Comparison of ENCODE assay signal across 11 mouse cellular contexts in genomic region chr5:139659307-139659706, GRCm38 (mm10).
DNase-seq lines count a peak whose midpoint lies in the region; ATAC-seq and TF ChIP-seq lines count a peak whose summit lies in the region.
"Had no signal": no experiment of that assay in that cellular context is flagged by ENCODE, and none has a peak within 500 bp of the region (broad histone marks: within the 10 kb centered on the region; RNA-seq: fewer than 3 reads in every experiment).

No protein-coding gene starts in this region.

- H3K27me3 ChIP-seq in hindbrain, embryonic 15.5 days = peaks cover 26% of the 10 kb centered on the region
- no peaks in the 10 kb centered on the region; the same call in 1 of the 2 replicates for H3K27me3 ChIP-seq in midbrain, embryonic 14.5 days (ENCODE audit: control insufficient read depth, insufficient read depth, low read length)

- no peaks in the 10 kb centered on the region for H3K9me3 ChIP-seq in hindbrain, embryonic 15.5 days
- no peaks in the 10 kb centered on the region for H3K9me3 ChIP-seq in midbrain, embryonic 14.5 days (ENCODE audit: control insufficient read depth, low read length)

- ATAC-seq in hindbrain, embryonic 15.5 days (ENCODE audit: low FRiP score, low read depth) = no peak
- 0 out of 2 replicates have a peak, but pooled peaks have one; percentile 27 for ATAC-seq in midbrain, embryonic 14.5 days (ENCODE audit: low FRiP score, low TSS enrichment)

- 0 out of 2 replicates have a peak overlapping the region, but pooled peaks have one; percentile 7 for H3K4me3 ChIP-seq in hindbrain, embryonic 15.5 days
- H3K4me3 ChIP-seq in midbrain, embryonic 14.5 days (replicated peaks; ENCODE audit: low read depth, low read length) = 0 out of 2 replicates have a peak overlapping the region, but pooled peaks have one; percentile 1
- H3K4me3 ChIP-seq: gastrocnemius, adult 2 months had no signal

- no peak for TF ChIP-seq CTCF in brain, embryonic 14.5 days (IDR thresholded peaks at IDR 0.05; ENCODE audit: borderline replicate concordance, extremely low read depth, insufficient read depth, insufficient read length)

- no peaks in the 10 kb centered on the region for H3K36me3 ChIP-seq in hindbrain, embryonic 15.5 days
- no peaks in the 10 kb centered on the region for H3K36me3 ChIP-seq in midbrain, embryonic 14.5 days (ENCODE audit: control insufficient read depth, insufficient read depth, low read length)

- 3% methylated on average over 18 of the region's 18 CpGs for WGBS in hindbrain, embryonic 15.5 days
- under 1% methylated on average over 18 of the region's 18 CpGs for WGBS in midbrain, embryonic 14.5 days

- peak overlapping the region; percentile 40 for H3K4me2 ChIP-seq in hindbrain, embryonic 15.5 days
- peak overlapping the region; percentile 38 for H3K4me2 ChIP-seq in midbrain, embryonic 14.5 days (ENCODE audit: low read length)

- no peak overlapping the region for H3K9ac ChIP-seq in hindbrain, embryonic 15.5 days
- no peak overlapping the region; the same call in 1 of the 2 replicates for H3K9ac ChIP-seq in midbrain, embryonic 14.5 days (replicated peaks; ENCODE audit: low read length)
- H3K9ac ChIP-seq: liver, embryonic 14.5 days had no signal

- peaks cover 13% of the 10 kb centered on the region for H3K4me1 ChIP-seq in hindbrain, embryonic 15.5 days (replicated peaks)
- peaks cover 9% of the 10 kb centered on the region for H3K4me1 ChIP-seq in midbrain, embryonic 14.5 days (ENCODE audit: control insufficient read depth, insufficient read depth, low read length)

- TF ChIP-seq POLR2A in brain, embryonic 14.5 days (IDR thresholded peaks at IDR 0.05; ENCODE audit: borderline replicate concordance, extremely low read depth, insufficient read depth, insufficient read length, poor library complexity, severe bottlenecking) = no peak

- no peak overlapping the region for H3K27ac ChIP-seq in hindbrain, embryonic 15.5 days (replicated peaks)
- no peak overlapping the region for H3K27ac ChIP-seq in midbrain, embryonic 14.5 days (replicated peaks; ENCODE audit: low read depth, low read length)
- H3K27ac ChIP-seq: gastrocnemius, adult 2 months; liver, embryonic 14.5 days had no signal

- DNase-seq in R1 (ENCODE audit: low read depth, low spot score) (peak; percentile 21), liver (no peak)
- DNase-seq in brain, embryonic 14.5 days (ENCODE audit: low read depth) = peak; percentile 80
- DNase-seq in midbrain, embryonic 14.5 days = peak; percentile 70
- no peak for DNase-seq in thymus, postnatal 36 days
- no peak for DNase-seq in ovary, postnatal 36 days (ENCODE audit: low spot score)
- DNase-seq in spleen, adult 12 weeks (ENCODE audit: low spot score) = no peak
- DNase-seq: gastrocnemius, adult 2 months; kidney, postnatal 10 days had no signal

Comparison
In these comparisons a context has a peak if more than half of its experiments do, and no peak if none do; other contexts are left out.
1. DNase-seq: peak in R1 (single experiment), brain, embryonic 14.5 days (single experiment) and midbrain, embryonic 14.5 days (single experiment); none in thymus, postnatal 36 days (0 of 2), liver (single experiment), ovary, postnatal 36 days (single experiment) and spleen, adult 12 weeks (single experiment).